Mouse (Mus musculus): ENCODE data around the gene Map10. TPM values are rescaled to one million over a fixed set of nuclear protein-coding genes. Genes with fewer than 3 reads are reported as not detected.

Map10 gene
- total and polyA plus RNA-seq, 3 experiments, result 1.3 to 6.7 (median 2.3) TPM

GRCm38 (mm10) chr8:125654821-125655220 is 14.8 kb upstream of the Map10 start:
- peaks cover 16% of the 10 kb centered on the region for H3K27me3 ChIP-seq (replicated peaks)
- no peaks in the 10 kb centered on the region for H3K79me2 ChIP-seq (replicated peaks; ENCODE audit: control insufficient read depth, extremely low read depth, insufficient read depth, poor library complexity, severe bottlenecking)
- H3K4me3 ChIP-seq (replicated peaks in 1 of 3; ENCODE audit: low read depth in 2 of 3, low read length in 2 of 3, poor library complexity in 1 of 3), result no peak overlapping the region
- H3K27ac ChIP-seq (ENCODE audit: insufficient read depth, low read depth), result no peak overlapping the region
- TF ChIP-seq TBP (conservative IDR thresholded peaks at IDR 0.05; ENCODE audit: low read depth, low read length) (no peak), ZMIZ1 (IDR thresholded peaks at IDR 0.05; ENCODE audit: low read depth, low read length) (no peak), IRF4 (IDR thresholded peaks at IDR 0.05; ENCODE audit: low read depth, low read length) (no peak), EP300 (IDR thresholded peaks at IDR 0.05; ENCODE audit: low read length) (no peak), PAX5 (IDR thresholded peaks at IDR 0.05; ENCODE audit: low read length) (no peak), CTCF (conservative IDR thresholded peaks at IDR 0.05 in 1 of 2, IDR thresholded peaks at IDR 0.05 in 1 of 2; ENCODE audit: low read depth in 2 of 2, low read length in 2 of 2) (no peak), NELFE (IDR thresholded peaks at IDR 0.05; ENCODE audit: low read depth, low read length) (no peak), ELF1 (IDR thresholded peaks at IDR 0.05; ENCODE audit: low read depth, low read length) (no peak), MXI1 (IDR thresholded peaks at IDR 0.05; ENCODE audit: low read depth, low read length) (no peak), MAFK (IDR thresholded peaks at IDR 0.05; ENCODE audit: insufficient replicate concordance, low read length) (no peak), GABPA (IDR thresholded peaks at IDR 0.05; ENCODE audit: insufficient replicate concordance, low read depth, low read length) (no peak), BHLHE40 (IDR thresholded peaks at IDR 0.05; ENCODE audit: low read depth, low read length) (no peak), USF2 (conservative IDR thresholded peaks at IDR 0.05; ENCODE audit: low read depth, low read length) (no peak), RCOR1 (conservative IDR thresholded peaks at IDR 0.05; ENCODE audit: low read depth, low read length) (no peak), RAD21 (IDR thresholded peaks at IDR 0.05; ENCODE audit: low read depth, low read length) (no peak), USF1 (IDR thresholded peaks at IDR 0.05; ENCODE audit: low read depth, low read length) (no peak)
- DNase-seq (ENCODE audit: extremely low read depth), result no peak
- in situ Hi-C loops (cut with MboI; ENCODE audit: low pct_ligation_motif_present, low pct_unique_long_range_greater_than_20kb, low sequenced_read_pairs), result no loop called here
- no peaks in the 10 kb centered on the region for H3K9me3 ChIP-seq (replicated peaks; ENCODE audit: low read length)
- H3K9ac ChIP-seq (ENCODE audit: insufficient read depth, low read depth), result no peak overlapping the region
- dilution Hi-C loops (cut with MboI; ENCODE audit: extremely low pct_ligation_motif_present, extremely low pct_unique_long_range_greater_than_20kb, low sequenced_read_pairs), result no loop called here
- no peaks in the 10 kb centered on the region for H3K36me3 ChIP-seq (replicated peaks in 1 of 2; ENCODE audit: control insufficient read depth in 1 of 2, insufficient read depth in 1 of 2, low read length in 1 of 2)
- no peak overlapping the region for H3K4me2 ChIP-seq (ENCODE audit: insufficient read depth, low read depth, poor library complexity, severe bottlenecking)
- H3K4me1 ChIP-seq (ENCODE audit: control insufficient read depth in 1 of 2, insufficient read depth in 2 of 2), result peaks cover 9 to 22% of the 10 kb centered on the region in 2 experiments

DNA sequence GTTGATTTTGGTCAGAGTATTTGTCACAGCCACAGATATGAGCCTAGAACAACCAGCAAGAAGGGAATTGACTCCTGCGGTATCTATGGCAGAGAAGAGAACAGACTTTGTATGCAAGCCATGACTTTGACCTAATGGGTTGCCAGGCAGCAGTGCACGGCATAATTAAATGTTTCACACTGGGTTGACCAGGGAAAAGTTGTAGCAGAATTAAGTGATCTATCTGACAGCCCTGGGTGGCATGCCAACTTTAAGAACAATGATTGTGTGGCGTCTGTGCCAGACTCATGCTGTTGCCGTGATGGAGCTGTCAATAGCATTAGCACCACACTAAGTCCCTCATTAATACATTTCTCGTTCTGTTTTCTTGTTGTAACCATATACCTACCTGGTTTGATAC is 11.1 kb upstream of the Map10 start:
- Histone ChIP-seq H3K79me2 (replicated peaks; ENCODE audit: control insufficient read depth, extremely low read depth, insufficient read depth, poor library complexity, severe bottlenecking) (no peaks in the 10 kb centered on the region), H3K36me3 (replicated peaks in 1 of 2; ENCODE audit: control insufficient read depth in 1 of 2, insufficient read depth in 1 of 2, low read length in 1 of 2) (peaks cover 0 to 2% of the 10 kb centered on the region in 2 experiments), H3K4me3 (replicated peaks in 1 of 3; ENCODE audit: low read depth in 2 of 3, low read length in 2 of 3, poor library complexity in 1 of 3) (no peak overlapping the region), H3K9me3 (replicated peaks; ENCODE audit: low read length) (no peaks in the 10 kb centered on the region), H3K9ac (ENCODE audit: insufficient read depth, low read depth) (no peak overlapping the region), H3K27me3 (replicated peaks) (peaks cover 8% of the 10 kb centered on the region), H3K4me2 (ENCODE audit: insufficient read depth, low read depth, poor library complexity, severe bottlenecking) (no peak overlapping the region), H3K4me1 (ENCODE audit: control insufficient read depth in 1 of 2, insufficient read depth in 2 of 2) (no peaks in the 10 kb centered on the region; a peak in 1 of 4 replicates), H3K27ac (ENCODE audit: insufficient read depth, low read depth) (no peak overlapping the region)
- TF ChIP-seq KAT2A (IDR thresholded peaks at IDR 0.05; ENCODE audit: insufficient replicate concordance, low read length) (no peak), SIN3A (IDR thresholded peaks at IDR 0.05; ENCODE audit: low read length) (no peak), ZMIZ1 (IDR thresholded peaks at IDR 0.05; ENCODE audit: low read depth, low read length) (no peak), SMC3 (IDR thresholded peaks at IDR 0.05; ENCODE audit: low read depth, low read length) (no peak), USF2 (conservative IDR thresholded peaks at IDR 0.05; ENCODE audit: low read depth, low read length) (no peak), MAZ (IDR thresholded peaks at IDR 0.05; ENCODE audit: low read depth, low read length) (no peak), RCOR1 (conservative IDR thresholded peaks at IDR 0.05; ENCODE audit: low read depth, low read length) (no peak), BHLHE40 (IDR thresholded peaks at IDR 0.05; ENCODE audit: low read depth, low read length) (no peak), MAFK (IDR thresholded peaks at IDR 0.05; ENCODE audit: insufficient replicate concordance, low read length) (no peak)
- dilution Hi-C loops (cut with MboI; ENCODE audit: extremely low pct_ligation_motif_present, extremely low pct_unique_long_range_greater_than_20kb, low sequenced_read_pairs), result no loop called here
- no peak for DNase-seq (ENCODE audit: extremely low read depth)
- in situ Hi-C loops (cut with MboI; ENCODE audit: low pct_ligation_motif_present, low pct_unique_long_range_greater_than_20kb, low sequenced_read_pairs), result no loop called here

Data from CH12.LX (cell line).